Mouse (Mus musculus) hindbrain, embryonic 10.5 days (tissue): ENCODE measurements around the gene Ppp4r1. TPM values are rescaled to one million over a fixed set of nuclear protein-coding genes. Genes with fewer than 3 reads are reported as not detected.

Experiments
- DNase-seq: peaks from one replicate; pipeline ENCODE4 v3.0.0-alpha.2; 2017; ENCODE audit warnings: low spot score
- H3K27ac ChIP-seq: fragments of 300-500 bp; sonication (generic); 2 replicates; pipeline ENCODE4 v1.5.1; 2016; ENCODE audit warnings: mild to moderate bottlenecking, moderate library complexity
- H3K27me3 ChIP-seq: fragments of 300-500 bp; sonication (generic); 2 replicates; pipeline ENCODE4 v1.6.1; 2016; ENCODE audit warnings: mild to moderate bottlenecking; ENCODE audit not compliant: poor library complexity, insufficient read depth, severe bottlenecking
- H3K36me3 ChIP-seq: fragments of 300-500 bp; sonication (generic); 2 replicates; pipeline ENCODE4 v1.6.1; 2016; ENCODE audit warnings: mild to moderate bottlenecking, moderate library complexity
- H3K4me1 ChIP-seq: fragments of 300-500 bp; sonication (generic); replicated peaks from 2 replicates; pipeline ENCODE4 v1.6.1; 2016; ENCODE audit warnings: mild to moderate bottlenecking
- H3K4me3 ChIP-seq: fragments of 300-500 bp; sonication (generic); 2 replicates; pipeline ENCODE4 v1.5.1; 2016; ENCODE audit warnings: mild to moderate bottlenecking, moderate library complexity
- H3K9me3 ChIP-seq: fragments of 300-500 bp; sonication (generic); 2 replicates; pipeline ENCODE4 v1.6.1; 2016; ENCODE audit warnings: mild to moderate bottlenecking, moderate library complexity
- WGBS: fragments of 180-500 bp; shearing (Covaris S2); methylation state at CpG from one replicate; pipeline ENCODE4 v1.1.7; 2016; 5-methylcytosine and 5-hydroxymethylcytosine counted together
- polyA plus RNA-seq: library from polyadenylated mRNA; unstranded; fragments of >200 nt; fragmentation: Nextera tagmentation; extraction: Ambion mirVana; gene quantifications from 2 replicates; pipeline ENCODE4 v1.2.1, GENCODE M21; 2016

The Ppp4r1 gene
- polyA plus RNA-seq, 1 experiment from 2014 or later = 51.0 TPM

DNA sequence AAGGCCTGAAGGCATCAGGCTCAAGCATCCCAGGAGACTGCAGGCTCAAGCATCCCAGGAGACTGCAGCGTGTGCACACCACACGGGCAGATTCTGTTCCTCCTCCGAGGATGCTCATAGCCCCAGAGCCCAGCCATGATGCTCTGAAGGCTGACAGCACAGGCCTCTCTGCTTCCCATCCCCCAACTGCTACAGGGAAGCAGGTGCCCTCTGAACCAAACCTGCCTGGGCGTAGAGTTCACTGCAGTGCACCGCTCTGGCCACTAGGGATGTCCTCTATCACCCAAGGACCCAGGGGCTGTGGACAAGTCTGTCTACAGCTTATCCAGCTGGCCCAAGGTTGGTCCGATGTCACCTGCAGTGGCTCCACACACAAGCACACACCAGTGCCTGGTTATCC lies 90.3 kb downstream of the Ppp4r1 start:
- no peaks in the 10 kb centered on the region for H3K9me3 ChIP-seq
- H3K36me3 ChIP-seq = peaks cover under 1% of the 10 kb centered on the region; the same call in 1 of the 2 replicates
- 37% methylated on average over 6 of the region's 6 CpGs for WGBS
- no peak overlapping the region for H3K4me3 ChIP-seq
- peak; percentile 51 for DNase-seq
- H3K27ac ChIP-seq = 0 out of 2 replicates have a peak overlapping the region, but pooled peaks have one; percentile 4
- H3K27me3 ChIP-seq = no peaks in the 10 kb centered on the region
- H3K4me1 ChIP-seq = peaks cover 10% of the 10 kb centered on the region; the same call in 1 of the 2 replicates

DNA sequence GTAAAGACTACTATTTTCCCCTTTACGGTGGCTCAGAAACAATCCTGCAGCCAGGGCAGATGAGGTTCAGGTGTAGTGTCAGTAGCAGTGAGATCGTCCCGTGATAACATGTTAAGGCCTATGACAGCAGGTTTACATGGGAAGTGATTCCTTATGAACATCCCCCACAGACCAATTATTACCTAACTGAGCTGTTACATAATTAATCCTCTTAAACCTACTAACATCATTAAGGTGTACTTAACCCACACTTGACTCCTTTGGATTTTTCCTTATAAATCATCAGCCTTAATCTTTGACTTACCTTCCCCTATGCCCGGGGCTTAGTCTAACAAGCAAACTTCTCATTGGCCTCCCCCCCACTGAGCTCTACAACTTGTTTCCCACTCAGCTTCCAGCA lies 90.8 kb downstream of the Ppp4r1 start:
- WGBS = 81% methylated on average over 4 of the region's 4 CpGs
- no peak for DNase-seq
- H3K4me1 ChIP-seq = peaks cover 10% of the 10 kb centered on the region; the same call in 1 of the 2 replicates
- H3K27ac ChIP-seq = no peak overlapping the region
- H3K4me3 ChIP-seq = no peak overlapping the region
- H3K27me3 ChIP-seq = no peaks in the 10 kb centered on the region
- H3K9me3 ChIP-seq = no peaks in the 10 kb centered on the region
- H3K36me3 ChIP-seq = no peaks in the 10 kb centered on the region

DNA sequence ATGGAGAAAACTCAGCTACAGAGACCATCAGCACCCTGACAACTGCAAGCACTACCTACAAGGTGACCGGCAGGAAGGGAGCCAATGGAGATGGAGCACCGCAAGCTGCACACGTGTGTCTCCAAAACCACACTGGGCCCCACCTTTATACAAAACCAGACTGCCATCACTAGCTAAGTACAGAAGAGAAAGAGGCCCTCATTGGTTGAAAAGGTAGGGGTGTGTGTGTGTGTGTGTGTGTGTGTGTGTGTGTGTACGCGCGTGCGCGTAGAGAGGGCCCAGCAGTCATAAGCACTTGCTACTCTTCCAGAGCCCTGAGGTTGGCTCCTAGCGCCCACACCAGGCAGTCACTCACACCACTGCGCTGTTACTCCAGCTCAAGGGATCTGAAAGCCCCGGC lies 91.5 kb downstream of the Ppp4r1 start:
- no peak for DNase-seq
- Histone ChIP-seq H3K9me3 (no peaks in the 10 kb centered on the region), H3K27me3 (no peaks in the 10 kb centered on the region), H3K4me3 (no peak overlapping the region), H3K4me1 (peaks cover 10% of the 10 kb centered on the region; the same call in 1 of the 2 replicates), H3K27ac (no peak overlapping the region), H3K36me3 (peaks cover 5% of the 10 kb centered on the region; the same call in 1 of the 2 replicates)
- 94% methylated on average over 11 of the region's 11 CpGs for whole genome bisulfite sequencing

DNA sequence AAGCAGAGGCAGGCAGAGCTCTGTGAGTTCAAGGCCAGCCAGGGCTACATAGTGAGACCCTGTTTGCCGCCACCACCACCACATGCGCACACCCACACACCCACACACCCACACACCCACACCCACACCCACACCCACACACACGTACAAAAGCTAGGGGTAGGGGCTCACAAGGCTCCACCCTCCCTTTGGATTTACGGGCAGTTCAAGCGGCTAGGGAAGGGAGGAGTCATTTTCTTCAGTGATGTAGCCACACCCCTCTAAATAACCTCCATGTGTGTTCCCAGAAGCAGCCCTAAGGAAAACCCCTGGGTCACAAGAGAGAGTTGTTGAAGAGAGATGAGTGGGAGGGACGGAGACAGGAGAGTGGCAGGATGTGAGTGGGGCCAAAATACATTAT lies 94.7 kb downstream of the Ppp4r1 start:
- Histone ChIP-seq H3K4me1 (peaks cover 9% of the 10 kb centered on the region; the same call in 1 of the 2 replicates), H3K36me3 (peaks cover 5% of the 10 kb centered on the region; the same call in 1 of the 2 replicates), H3K9me3 (no peaks in the 10 kb centered on the region), H3K4me3 (no peak overlapping the region), H3K27ac (no peak overlapping the region), H3K27me3 (no peaks in the 10 kb centered on the region)
- 79% methylated on average over 6 of the region's 6 CpGs for WGBS
- DNase-seq = no peak

DNA sequence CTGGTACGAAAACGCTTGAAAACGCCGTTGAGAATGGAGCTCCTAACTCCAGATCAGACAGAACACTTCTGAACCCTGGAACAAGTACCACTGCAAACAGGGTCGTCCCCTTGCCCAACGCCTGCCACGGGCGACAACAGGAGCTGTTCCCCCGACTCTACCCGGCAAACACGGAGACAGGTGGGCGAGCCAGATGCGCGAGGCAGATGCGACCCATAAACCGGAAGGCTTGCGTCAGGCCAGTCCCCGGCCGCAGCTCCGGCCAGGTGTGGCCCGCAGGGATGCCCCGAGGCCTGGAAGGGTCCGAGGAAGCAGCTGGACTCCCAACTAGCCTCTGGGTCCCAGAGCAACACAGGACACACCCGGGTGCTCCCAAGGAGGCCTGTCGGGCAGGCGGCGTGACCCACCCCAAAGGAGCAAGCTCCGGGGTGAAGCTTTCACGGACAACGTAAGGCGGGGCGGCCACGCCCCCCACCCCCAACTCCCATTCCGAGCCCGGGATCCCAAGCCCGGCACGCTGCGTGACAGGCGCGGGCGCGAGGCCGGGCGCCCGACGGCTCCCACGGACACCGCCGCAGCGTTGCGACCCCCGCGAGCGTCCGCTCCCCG lies 101.8 kb downstream of the Ppp4r1 start:
- H3K27ac ChIP-seq = peak overlapping the region; percentile 93
- no peaks in the 10 kb centered on the region for H3K27me3 ChIP-seq
- no peaks in the 10 kb centered on the region for H3K9me3 ChIP-seq
- no peak for DNase-seq
- H3K4me3 ChIP-seq = peak overlapping the region; percentile 93
- peaks cover 29% of the 10 kb centered on the region for H3K4me1 ChIP-seq
- WGBS = under 1% methylated on average over 52 of the region's 56 CpGs
- H3K36me3 ChIP-seq = no peaks in the 10 kb centered on the region

DNA sequence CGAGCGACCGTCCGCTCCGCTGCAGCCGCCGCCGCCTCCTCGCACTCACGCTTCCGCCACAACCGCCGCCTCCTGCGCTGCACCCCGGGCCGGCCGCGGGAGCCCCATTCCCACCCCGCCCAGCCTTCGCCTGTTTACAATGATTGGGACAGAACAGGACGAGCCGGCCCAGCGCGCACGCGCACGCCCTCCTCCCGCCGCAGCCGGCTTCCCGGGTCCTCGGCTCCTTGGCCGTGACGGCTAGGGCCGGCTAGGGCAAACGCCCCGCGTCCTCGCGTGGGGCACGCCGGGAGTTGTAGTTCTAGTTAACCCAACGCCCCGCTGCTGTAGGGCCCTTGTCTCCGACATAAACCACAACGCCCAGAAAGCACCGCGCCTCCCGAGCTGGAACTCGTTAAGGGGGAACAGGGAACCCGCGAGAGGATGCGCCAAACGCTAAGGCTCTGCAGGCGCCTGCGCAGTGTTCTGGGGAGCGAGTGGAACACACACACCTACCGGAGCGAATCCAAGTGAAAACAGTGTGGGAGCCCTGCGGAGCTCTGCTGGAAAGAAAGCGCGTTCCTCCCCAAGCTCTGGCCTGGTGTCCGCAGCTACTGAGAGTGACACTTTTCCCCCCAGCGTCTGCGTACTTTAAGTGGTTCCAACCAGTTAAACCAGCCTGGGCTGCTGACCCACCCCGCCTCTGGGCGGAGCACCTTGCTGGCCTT lies 102.5 kb downstream of the Ppp4r1 start:
- Histone ChIP-seq H3K27ac (peak overlapping the region; percentile 93), H3K36me3 (no peaks in the 10 kb centered on the region), H3K4me3 (peak overlapping the region; percentile 93), H3K9me3 (no peaks in the 10 kb centered on the region), H3K4me1 (peaks cover 29% of the 10 kb centered on the region), H3K27me3 (no peaks in the 10 kb centered on the region)
- DNase-seq = peak; percentile 100
- under 1% methylated on average over 67 of the region's 67 CpGs for WGBS

DNA sequence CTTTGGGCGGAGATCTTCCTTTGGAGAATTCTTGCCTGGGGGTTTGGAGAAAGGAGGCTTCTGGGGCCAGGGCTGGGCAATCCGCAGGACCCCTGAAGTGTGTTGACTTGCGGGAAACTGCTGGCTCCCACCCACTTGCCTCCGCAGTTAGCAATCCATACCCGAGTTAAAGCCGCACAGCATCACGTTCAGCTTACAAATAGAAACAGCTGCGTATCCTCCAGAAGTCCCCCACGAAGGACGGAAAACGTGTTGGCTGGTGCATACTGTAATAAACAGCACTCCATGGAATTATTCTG lies 103.0 kb downstream of the Ppp4r1 start:
- H3K4me1 ChIP-seq = peaks cover 29% of the 10 kb centered on the region
- H3K27me3 ChIP-seq = no peaks in the 10 kb centered on the region
- peak overlapping the region; percentile 93 for H3K4me3 ChIP-seq
- under 1% methylated on average over 11 of the region's 11 CpGs for WGBS
- no peak for DNase-seq
- H3K27ac ChIP-seq = peak overlapping the region; percentile 93
- H3K9me3 ChIP-seq = no peaks in the 10 kb centered on the region
- no peaks in the 10 kb centered on the region for H3K36me3 ChIP-seq

DNA sequence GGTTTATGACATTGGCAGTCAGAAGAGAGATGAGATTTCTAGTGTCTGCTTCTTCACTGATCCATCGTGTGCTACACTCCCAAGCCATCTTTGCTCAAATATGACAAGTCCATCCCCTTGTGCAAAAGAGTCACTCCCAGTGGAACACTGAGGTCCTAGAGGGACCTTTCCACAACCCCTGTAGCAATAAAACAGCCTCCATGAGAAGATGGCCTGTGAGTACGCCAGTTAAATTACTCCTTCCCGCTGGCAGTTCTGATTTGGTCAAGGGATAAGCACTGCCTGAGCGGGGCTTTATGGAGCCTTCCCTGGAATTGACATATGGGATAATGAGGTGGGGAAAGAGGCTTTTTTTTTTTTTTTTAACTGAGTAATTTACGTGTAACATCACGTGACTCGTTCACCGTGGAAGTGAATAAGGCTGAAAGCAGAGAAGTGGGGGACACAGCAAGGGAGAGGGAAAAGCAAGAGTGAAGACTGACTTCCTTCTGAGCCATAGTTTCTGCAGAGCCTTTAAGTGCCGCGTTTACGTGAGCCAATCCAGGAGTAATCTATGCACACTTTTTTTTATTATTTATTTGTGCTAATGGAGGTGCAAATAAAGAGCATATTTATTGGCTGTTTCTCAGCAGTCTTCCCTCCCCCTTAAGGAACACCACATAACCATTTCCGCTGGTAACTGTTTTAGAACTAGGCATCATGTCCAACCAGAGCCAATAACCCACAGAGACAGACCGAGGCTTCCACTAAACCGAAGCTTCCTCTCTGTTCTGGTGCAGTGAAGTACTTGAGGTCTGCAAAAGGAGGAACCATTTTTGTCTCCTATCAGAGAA lies 103.5 kb downstream of the Ppp4r1 start, which contains the start of gene Ralbp1:
TSS of gene Ralbp1 (minus strand) at position 102 of the 833 bp plus-strand sequence.
- Histone ChIP-seq H3K4me1 (peaks cover 29% of the 10 kb centered on the region), H3K4me3 (peak within 1 kb of the TSS; percentile 93), H3K27me3 (no peaks in the 10 kb centered on the region), H3K9me3 (no peaks in the 10 kb centered on the region), H3K36me3 (no peaks in the 10 kb centered on the region), H3K27ac (peak within 1 kb of the TSS; percentile 93)
- 18% methylated on average over 14 of the region's 14 CpGs for WGBS
- peak; percentile 30 for DNase-seq

DNA sequence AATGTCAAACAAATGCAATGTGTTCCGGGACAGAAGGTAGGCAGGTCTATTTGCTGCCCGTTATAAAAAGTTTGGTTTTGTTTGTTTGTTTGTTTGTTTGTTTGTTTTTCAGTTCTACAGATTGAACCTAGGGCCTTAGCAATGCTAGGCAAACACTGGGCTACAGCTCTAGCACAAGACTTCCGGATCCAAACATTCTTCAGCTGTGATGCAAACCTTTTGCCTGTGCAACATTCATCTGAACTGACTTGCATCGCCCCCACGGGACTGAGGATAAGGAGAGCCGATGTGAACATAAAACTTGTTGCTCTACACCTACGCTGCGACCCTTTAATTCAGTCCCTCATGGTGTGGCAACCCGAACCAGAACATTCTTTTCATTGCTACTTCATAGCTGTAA lies 104.2 kb downstream of the Ppp4r1 start:
- Histone ChIP-seq H3K4me3 (peak overlapping the region; percentile 93), H3K9me3 (no peaks in the 10 kb centered on the region), H3K27me3 (no peaks in the 10 kb centered on the region), H3K4me1 (peaks cover 29% of the 10 kb centered on the region), H3K36me3 (no peaks in the 10 kb centered on the region), H3K27ac (no peak overlapping the region)
- WGBS = 85% methylated on average over 9 of the region's 9 CpGs
- DNase-seq = no peak

DNA sequence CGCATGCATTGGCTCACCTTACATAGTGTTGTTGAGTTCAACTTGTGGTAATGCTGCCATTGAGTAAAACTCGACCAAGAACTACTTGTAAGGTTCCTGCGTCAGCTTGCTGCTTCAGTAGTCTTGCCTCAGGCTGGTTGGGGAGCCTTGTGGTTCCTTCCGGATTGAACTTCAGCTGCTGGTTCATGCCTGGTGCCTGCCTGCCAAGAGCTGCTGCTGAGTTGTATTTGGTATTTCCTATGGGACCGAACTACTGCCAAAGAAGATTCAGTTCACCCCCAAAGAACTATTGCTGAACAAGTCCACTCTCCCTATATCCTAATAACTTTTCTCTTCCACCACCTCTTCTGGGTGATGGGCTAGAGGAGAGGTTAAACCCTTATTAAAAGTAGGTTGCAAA lies 107.1 kb downstream of the Ppp4r1 start:
- Histone ChIP-seq H3K9me3 (no peaks in the 10 kb centered on the region), H3K27ac (no peak overlapping the region), H3K4me3 (no peak overlapping the region), H3K4me1 (peaks cover 14% of the 10 kb centered on the region), H3K27me3 (no peaks in the 10 kb centered on the region), H3K36me3 (no peaks in the 10 kb centered on the region)
- no peak for DNase-seq
- 82% methylated on average over 5 of the region's 5 CpGs for WGBS
